Mouse (Mus musculus): ENCODE measurements around the gene Map3k15.

DNA sequence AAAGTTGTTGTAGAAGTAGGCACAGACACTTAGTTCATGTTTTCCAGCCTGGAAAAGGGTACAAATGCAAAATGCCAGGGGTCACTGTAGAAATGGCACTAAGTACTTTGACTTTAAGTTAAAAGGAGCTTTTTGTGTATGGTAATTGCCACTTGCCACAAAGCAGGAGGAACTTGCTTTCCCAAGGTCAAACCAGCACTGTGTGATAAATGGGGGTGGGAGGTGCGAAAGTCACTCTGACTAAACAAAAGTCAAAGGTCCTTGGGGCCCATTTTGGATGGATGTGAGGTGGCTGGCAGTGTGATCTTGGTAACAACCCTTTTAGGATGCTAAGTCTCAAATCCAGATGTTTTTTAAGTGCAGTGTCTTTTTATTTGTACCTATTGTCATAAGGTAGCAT lies 44.6 kb upstream of the Map3k15 start:
- TF ChIP-seq CTCF (conservative IDR thresholded peaks at IDR 0.05; ENCODE audit: insufficient read depth, insufficient read length, low read depth, low read length) (no peak), POLR2A (IDR thresholded peaks at IDR 0.05; ENCODE audit: low read depth, low read length) (no peak)
